Mouse (Mus musculus) kidney, adult 2 months (tissue): ENCODE data around the gene A830018L16Rik.

Experiments
- CTCF ChIP-seq: fragments of 200-500 bp; conservative IDR thresholded peaks from 2 replicates; pipeline ENCODE4 v1.5.1; 2011; ENCODE audit warnings: low read depth, mild to moderate bottlenecking, control low read depth, low read length, moderate library complexity, mixed read lengths; ENCODE audit not compliant: insufficient read depth, insufficient read length
- POLR2A ChIP-seq: fragments of 200-500 bp; IDR thresholded peaks from one replicate; pipeline ENCODE4 v1.6.1; 2011; ENCODE audit warnings: low read depth, low read length, control low read depth

- TF ChIP-seq POLR2A = no peak
- TF ChIP-seq CTCF = no peak
Measured at GRCm38 (mm10) chr1:11748424-11748823, 334.5 kb downstream of the A830018L16Rik start.
